Mouse (Mus musculus) left cerebral cortex, postnatal 14 days (tissue): ENCODE measurements at regions not wholly inside any gene's neighbourhood (a gene's known extent, or its start where the extent isn't known, plus 50 kb on each side); places are given as distances from the start of the nearest gene placed in this dataset.
A peak's percentile ranks its signal among the peaks of the same experiment; 100 is the strongest.

Experiments
- DNase-seq, 2 experiments: peaks; one replicate each; pipeline ENCODE4 v3.0.0; 2021 to 2022; ENCODE audit warnings: low spot score in 2 of 2, mixed read lengths in 1 of 2
- intact Hi-C: fragments of 180-260 bp; cut with DNase I; formaldehyde crosslinking; loops from one replicate; pipeline ENCODE4 v1.15.1; 2025

DNA sequence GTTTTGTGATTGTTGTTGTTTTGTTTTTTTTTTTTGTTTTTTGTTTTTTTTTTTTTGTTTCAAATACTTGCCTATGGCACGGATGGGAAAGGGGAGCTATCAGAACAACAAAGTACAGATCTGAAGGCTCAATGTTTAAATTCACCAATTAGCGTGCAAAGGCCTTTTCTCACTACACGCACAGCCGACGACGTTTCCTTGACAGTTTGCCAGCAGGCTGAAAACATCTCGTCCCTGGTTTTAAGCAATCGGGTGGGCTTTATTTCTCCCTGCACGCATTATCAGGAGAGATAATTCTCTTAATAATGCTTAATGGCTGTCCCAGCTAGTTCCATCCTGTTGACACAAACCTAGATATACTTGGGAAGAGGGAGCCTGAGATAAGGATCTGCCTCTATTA is 79.6 kb downstream of the Diras2 start:
- no peak for DNase-seq
- intact Hi-C loops, result no loop called here

- intact Hi-C loops, result no loop called here
- peak in 1 of 2 experiments; percentile 53 for DNase-seq
These were observed 78.8 kb downstream of the Diras2 start for GRCm38 (mm10) chr13:52452291-52452690.
